Mouse (Mus musculus) cerebellum, adult 2 months (tissue): ENCODE results near the gene Grhl1. TPM values are rescaled to one million over a fixed set of nuclear protein-coding genes. Genes with fewer than 3 reads are reported as not detected.

Source experiments
- DNase-seq, 2 experiments: peaks; one replicate each; pipeline ENCODE4 v3.0.0; 2021
- H3K27ac ChIP-seq: fragments of 200-500 bp; 2 replicates; pipeline ENCODE4 v1.5.1; 2012; ENCODE audit warnings: low read length, control low read depth, inconsistent platforms; ENCODE audit not compliant: insufficient read depth
- H3K27me3 ChIP-seq: fragments of 200-500 bp; 2 replicates; pipeline ENCODE4 v1.6.1; 2012; ENCODE audit warnings: inconsistent platforms, mild to moderate bottlenecking, low read length, moderate library complexity; ENCODE audit not compliant: control insufficient read depth, insufficient read depth
- H3K4me1 ChIP-seq: fragments of 200-500 bp; 2 replicates; pipeline ENCODE4 v1.6.1; 2011; ENCODE audit warnings: low read length; ENCODE audit not compliant: control insufficient read depth, insufficient read depth
- H3K4me3 ChIP-seq: fragments of 200-500 bp; replicated peaks from 2 replicates; pipeline ENCODE3; 2011; ENCODE audit warnings: mild to moderate bottlenecking, low read depth, low read length, control low read depth; ENCODE audit not compliant: insufficient read depth
- CTCF ChIP-seq: fragments of 200-500 bp; IDR thresholded peaks from 2 replicates; pipeline ENCODE4 v1.5.1; 2011; ENCODE audit warnings: low read depth, mild to moderate bottlenecking, control low read depth, low read length, moderate library complexity, borderline replicate concordance; ENCODE audit not compliant: insufficient read depth
- POLR2A ChIP-seq: fragments of 200-500 bp; IDR thresholded peaks from 2 replicates; pipeline ENCODE4 v1.6.1; 2011; ENCODE audit warnings: low read length, control low read depth, borderline replicate concordance; ENCODE audit not compliant: insufficient read depth
- WGBS: fragments of 180-500 bp; shearing (Covaris S2); methylation state at CpG from one replicate; pipeline ENCODE4 v1.1.7; 2018; 5-methylcytosine and 5-hydroxymethylcytosine counted together
- polyA plus RNA-seq: library from polyadenylated mRNA; depleted of rRNA; stranded (reverse); fragments of >200 nt; gene quantifications from 2 replicates; pipeline ENCODE4 v1.2.3, GENCODE M21; 2012

Grhl1 gene
- polyA plus RNA-seq, 1 experiment, result 2.3 TPM

GRCm38 (mm10) chr12:24619436-24619835, 47.4 kb downstream of the Grhl1 start:
- Histone ChIP-seq H3K27me3 (no peaks in the 10 kb centered on the region), H3K4me1 (no peaks in the 10 kb centered on the region), H3K27ac (no peak overlapping the region), H3K4me3 (no peak overlapping the region)
- no peak for TF ChIP-seq POLR2A
- TF ChIP-seq CTCF, result no peak
- no peak for DNase-seq
- WGBS, result 95% methylated on average over 4 of the region's 4 CpGs

- Histone ChIP-seq H3K4me3 (no peak overlapping the region), H3K27ac (no peak overlapping the region), H3K4me1 (no peaks in the 10 kb centered on the region), H3K27me3 (no peaks in the 10 kb centered on the region)
- WGBS, result 31% methylated on average over 12 of the region's 12 CpGs
- DNase-seq, result no peak
- TF ChIP-seq POLR2A, result no peak
- no peak for TF ChIP-seq CTCF
Observed at GRCm38 (mm10) chr12:24623486-24624251, 51.6 kb downstream of the Grhl1 start.

DNA sequence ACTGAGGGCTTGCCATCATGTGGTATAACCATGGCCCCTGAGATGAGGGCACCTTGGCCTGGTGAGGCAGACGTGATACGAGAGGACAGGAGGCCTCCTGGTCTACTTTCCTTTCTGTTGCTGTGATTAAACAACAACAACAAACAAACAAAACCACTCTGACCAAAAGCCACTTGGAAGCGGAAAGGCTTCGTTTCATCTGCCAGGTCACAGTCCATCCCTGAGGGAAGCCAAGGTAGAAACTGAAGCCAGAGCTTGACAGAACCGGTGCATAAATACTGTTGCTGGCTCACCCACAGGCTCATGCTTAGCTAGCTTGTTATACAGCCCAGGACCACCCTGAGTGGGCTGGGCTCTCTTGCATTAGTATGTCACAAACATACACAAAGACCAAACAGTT, 54.3 kb downstream of the Grhl1 start:
- no peaks in the 10 kb centered on the region for H3K4me1 ChIP-seq
- TF ChIP-seq CTCF (no peak), POLR2A (no peak)
- H3K27ac ChIP-seq, result no peak overlapping the region
- no peaks in the 10 kb centered on the region for H3K27me3 ChIP-seq
- no peak overlapping the region for H3K4me3 ChIP-seq
- DNase-seq, result no peak
- WGBS, result 68% methylated on average over 5 of the region's 5 CpGs

DNA sequence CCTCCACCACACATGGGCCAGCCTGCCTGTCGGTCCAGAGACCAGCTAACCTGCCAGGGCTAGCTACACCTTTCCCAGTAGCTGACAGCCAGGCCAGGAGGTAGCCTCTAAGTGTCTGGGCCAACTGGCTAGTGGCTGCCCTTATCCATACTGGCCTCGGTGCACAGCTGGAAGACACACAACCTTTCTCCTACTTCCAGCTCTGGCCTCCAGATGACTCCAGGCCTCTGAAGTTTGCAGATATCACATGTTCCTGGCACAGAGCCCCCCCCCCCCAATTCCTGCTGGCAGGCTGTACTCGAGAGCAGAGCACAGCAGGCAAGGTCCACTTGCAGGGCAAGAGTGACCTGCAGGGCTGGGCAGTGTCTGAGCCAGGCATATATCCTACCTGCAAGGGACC, 55.1 kb downstream of the Grhl1 start:
- no peaks in the 10 kb centered on the region for H3K4me1 ChIP-seq
- TF ChIP-seq CTCF (no peak), POLR2A (no peak)
- H3K4me3 ChIP-seq, result no peak overlapping the region
- WGBS, result 44% methylated on average over 3 of the region's 3 CpGs
- no peak overlapping the region for H3K27ac ChIP-seq
- no peaks in the 10 kb centered on the region for H3K27me3 ChIP-seq
- DNase-seq, result no peak

DNA sequence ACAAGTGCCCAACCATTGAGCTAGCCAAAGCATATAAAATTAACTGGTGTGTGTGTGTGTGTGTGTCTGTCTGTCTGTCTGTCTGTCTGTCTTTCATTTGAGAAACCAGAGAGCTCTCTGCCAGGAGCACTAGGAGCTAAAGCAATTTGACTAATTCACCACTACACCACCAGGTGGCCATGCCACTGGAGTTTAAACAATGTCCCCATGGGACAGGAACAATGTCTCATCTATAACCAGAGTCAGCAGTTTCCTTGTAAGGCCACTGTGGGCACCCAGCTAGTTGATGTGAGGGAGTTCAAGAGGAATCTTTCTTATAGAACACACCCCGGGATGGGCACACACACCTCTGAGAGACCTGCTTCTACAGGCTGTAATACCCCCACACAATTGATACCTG, 58.1 kb downstream of the Grhl1 start:
- no peak for DNase-seq
- no peak overlapping the region for H3K27ac ChIP-seq
- no peaks in the 10 kb centered on the region for H3K4me1 ChIP-seq
- TF ChIP-seq CTCF (no peak), POLR2A (no peak)
- WGBS, result 77% methylated on average over 1 of the region's 1 CpGs
- no peak overlapping the region for H3K4me3 ChIP-seq
- no peaks in the 10 kb centered on the region for H3K27me3 ChIP-seq

- DNase-seq, result no peak
- Histone ChIP-seq H3K4me3 (no peak overlapping the region), H3K27me3 (no peaks in the 10 kb centered on the region), H3K4me1 (no peaks in the 10 kb centered on the region), H3K27ac (no peak overlapping the region)
- TF ChIP-seq CTCF (no peak), POLR2A (no peak)
- WGBS, result 55% methylated on average over 4 of the region's 4 CpGs
Observed at GRCm38 (mm10) chr12:24632404-24632803, 60.3 kb downstream of the Grhl1 start.

DNA sequence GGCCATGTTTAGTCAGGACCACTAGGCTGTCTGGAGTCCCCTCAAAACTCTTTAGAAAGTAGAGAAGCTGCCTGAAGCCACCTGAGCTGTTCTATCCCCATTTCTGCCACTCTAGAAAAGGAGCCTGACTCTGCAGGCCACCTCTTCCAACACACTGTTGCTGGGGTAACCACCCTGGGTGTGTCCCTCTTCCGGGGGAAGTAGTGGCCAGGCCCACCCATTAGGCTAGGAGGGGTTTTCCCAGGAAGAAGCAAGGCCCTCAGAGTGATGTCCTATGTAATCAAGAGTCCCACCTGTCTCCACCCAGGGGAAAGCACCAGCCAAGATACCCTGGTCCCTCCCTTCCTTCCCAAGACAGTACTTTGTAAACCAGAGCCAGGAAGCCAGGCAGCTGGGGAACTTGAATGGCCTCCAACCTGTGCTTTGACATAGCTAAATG, 61.7 kb downstream of the Grhl1 start:
- WGBS, result 58% methylated on average over 1 of the region's 1 CpGs
- Histone ChIP-seq H3K4me1 (no peaks in the 10 kb centered on the region), H3K27ac (no peak overlapping the region), H3K27me3 (no peaks in the 10 kb centered on the region), H3K4me3 (no peak overlapping the region)
- DNase-seq, result no peak
- TF ChIP-seq POLR2A (no peak), CTCF (no peak)

- Histone ChIP-seq H3K4me1 (no peaks in the 10 kb centered on the region), H3K4me3 (no peak overlapping the region), H3K27me3 (no peaks in the 10 kb centered on the region), H3K27ac (no peak overlapping the region)
- no peak for DNase-seq
- no peak for TF ChIP-seq CTCF
- TF ChIP-seq POLR2A, result no peak
- 70% methylated on average over 4 of the region's 4 CpGs for WGBS
Observed at GRCm38 (mm10) chr12:24634212-24634611, 62.1 kb downstream of the Grhl1 start.
